Mouse (Mus musculus) embryo, embryonic 11 days (tissue): ENCODE results near the gene Erlec1.

Experiments
- DNase-seq: peaks from one replicate; pipeline ENCODE4 v3.0.0-alpha.2; 2015

The Erlec1 gene

GRCm38 (mm10) chr11:30954279-30954725, at the start of gene Erlec1:
Erlec1 (minus strand) TSS chr11:30954335.
- peak; percentile 95 for DNase-seq

GRCm38 (mm10) chr11:31001169-31001908, 47.2 kb upstream of the Erlec1 start:
- DNase-seq, result no peak

GRCm38 (mm10) chr11:31000028-31000427, 45.9 kb upstream of the Erlec1 start:
- DNase-seq, result no peak

GRCm38 (mm10) chr11:30998704-30999103, 44.6 kb upstream of the Erlec1 start:
- no peak for DNase-seq

GRCm38 (mm10) chr11:30998199-30998598, 44.1 kb upstream of the Erlec1 start:
- DNase-seq, result no peak

- no peak for DNase-seq
Observed at GRCm38 (mm10) chr11:30996670-30997069, 42.5 kb upstream of the Erlec1 start.

GRCm38 (mm10) chr11:30986625-30987017, 32.5 kb upstream of the Erlec1 start:
- DNase-seq, result peak; percentile 27

GRCm38 (mm10) chr11:30985877-30986624, 31.9 kb upstream of the Erlec1 start, which contains the start of gene Chac2:
Chac2 (minus strand) TSS chr11:30986350.
- peak; percentile 91 for DNase-seq

- no peak for DNase-seq
Observed at GRCm38 (mm10) chr11:30985237-30985636, 31.1 kb upstream of the Erlec1 start.

GRCm38 (mm10) chr11:30953469-30954154, 523 bp downstream of the Erlec1 start:
- DNase-seq, result peak; percentile 62

- DNase-seq, result peak; percentile 2
Observed at GRCm38 (mm10) chr11:30952829-30953228, 1.3 kb downstream of the Erlec1 start.

GRCm38 (mm10) chr11:30943522-30943921, 10.6 kb downstream of the Erlec1 start:
- DNase-seq, result no peak

GRCm38 (mm10) chr11:30928498-30928897, 25.6 kb downstream of the Erlec1 start:
- no peak for DNase-seq

- no peak for DNase-seq
Observed at GRCm38 (mm10) chr11:30928079-30928478, 26.1 kb downstream of the Erlec1 start.

- no peak for DNase-seq
Observed at GRCm38 (mm10) chr11:30923283-30923682, 30.9 kb downstream of the Erlec1 start.

- no peak for DNase-seq
Observed at GRCm38 (mm10) chr11:30920641-30921040, 33.5 kb downstream of the Erlec1 start.

GRCm38 (mm10) chr11:30912311-30912710, 41.8 kb downstream of the Erlec1 start:
- no peak for DNase-seq

GRCm38 (mm10) chr11:30899312-30899711, 54.8 kb downstream of the Erlec1 start:
- DNase-seq, result no peak

- DNase-seq, result no peak
Observed at GRCm38 (mm10) chr11:30896201-30896600, 57.9 kb downstream of the Erlec1 start.

GRCm38 (mm10) chr11:30888153-30888552, 66.0 kb downstream of the Erlec1 start:
- DNase-seq, result no peak

- DNase-seq, result peak; percentile 72
Observed at GRCm38 (mm10) chr11:30885171-30885871, 68.8 kb downstream of the Erlec1 start, which contains the start of the genes Gpr75 and Asb3. Gpr75 (plus strand) TSS chr11:30885358. Asb3 (plus strand) TSS chr11:30885416.
